Mouse (Mus musculus): Measurements from ENCODE around the gene Ankub1. TPM values are rescaled to one million over a fixed set of nuclear protein-coding genes. Genes with fewer than 3 reads are reported as not detected.
A peak's percentile ranks its signal among the peaks of the same experiment; 100 is the strongest.

Gene Ankub1
- polyA plus RNA-seq, 2 experiments: not detected

DNA sequence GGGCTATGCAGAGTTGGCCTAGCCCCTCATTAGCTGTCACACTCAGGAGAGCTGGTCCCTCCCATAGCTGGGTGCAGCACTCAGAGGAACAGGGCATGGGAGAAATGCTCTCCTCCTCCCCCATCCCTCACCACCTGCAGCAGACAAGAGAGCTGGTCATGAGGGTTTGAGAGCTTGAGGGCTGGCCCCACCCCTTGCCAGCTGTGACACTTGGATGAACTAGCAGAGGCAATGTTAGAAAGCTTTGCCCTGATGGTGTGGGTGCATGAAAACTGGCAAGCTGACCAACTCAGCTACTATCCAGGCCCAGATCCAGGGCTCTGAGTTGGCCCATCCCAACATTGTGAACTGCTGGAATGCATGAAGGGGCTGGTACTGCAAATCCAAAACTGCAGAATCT is 14.8 kb downstream of the Ankub1 start:
- Histone ChIP-seq H3K9ac (ENCODE audit: low read depth, low read length, severe bottlenecking) (no peak overlapping the region), H3K27ac (replicated peaks; ENCODE audit: low read depth, low read length) (no peak overlapping the region), H3K4me2 (replicated peaks; ENCODE audit: low read depth, low read length, severe bottlenecking) (no peak overlapping the region), H3K27me3 (ENCODE audit: control insufficient read depth, insufficient read depth, low read length) (no peaks in the 10 kb centered on the region), H3K4me1 (ENCODE audit: control insufficient read depth, insufficient read depth, low read length) (no peaks in the 10 kb centered on the region), H3K36me3 (ENCODE audit: control insufficient read depth, insufficient read depth, low read length) (no peaks in the 10 kb centered on the region), H3K4me3 (replicated peaks; ENCODE audit: low read length) (no peak overlapping the region), H3K9me3 (ENCODE audit: control insufficient read depth, low read length) (no peaks in the 10 kb centered on the region)
- no peak for TF ChIP-seq POLR2A (IDR thresholded peaks at IDR 0.05; ENCODE audit: borderline replicate concordance, extremely low read depth, insufficient read depth, insufficient read length)
- DNase-seq (ENCODE audit: low spot score) (no peak), ATAC-seq (ENCODE audit: low FRiP score, low read depth) (no peak)

DNA sequence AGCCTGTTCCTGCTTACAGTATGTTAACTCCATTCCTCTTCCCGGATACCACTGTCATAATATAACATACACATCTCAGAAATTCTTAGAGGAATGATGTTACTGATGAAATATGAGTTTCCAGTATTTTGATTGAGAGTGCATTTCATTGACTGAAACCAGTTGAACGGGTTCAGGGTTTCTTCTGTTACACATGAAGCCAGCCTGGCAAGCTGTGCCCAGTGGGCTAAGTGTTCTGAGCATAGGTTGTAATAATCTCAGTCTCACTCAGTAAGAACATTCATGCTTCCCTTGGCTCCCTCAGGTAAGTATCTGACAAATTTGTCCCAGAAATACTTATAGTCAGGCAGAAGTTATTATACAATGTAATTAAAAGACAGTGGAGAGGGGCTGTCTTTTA is 18.5 kb downstream of the Ankub1 start:
- Histone ChIP-seq H3K9ac (ENCODE audit: low read depth, low read length, severe bottlenecking) (no peak overlapping the region), H3K4me1 (ENCODE audit: control insufficient read depth, insufficient read depth, low read length) (no peaks in the 10 kb centered on the region), H3K36me3 (ENCODE audit: control insufficient read depth, insufficient read depth, low read length) (no peaks in the 10 kb centered on the region), H3K4me3 (replicated peaks; ENCODE audit: low read length) (no peak overlapping the region), H3K9me3 (ENCODE audit: control insufficient read depth, low read length) (no peaks in the 10 kb centered on the region), H3K27ac (replicated peaks; ENCODE audit: low read depth, low read length) (no peak overlapping the region), H3K4me2 (replicated peaks; ENCODE audit: low read depth, low read length, severe bottlenecking) (no peak overlapping the region), H3K27me3 (ENCODE audit: control insufficient read depth, insufficient read depth, low read length) (no peaks in the 10 kb centered on the region)
- DNase-seq (ENCODE audit: low spot score) (no peak), ATAC-seq (ENCODE audit: low FRiP score, low read depth) (no peak)
- no peak for TF ChIP-seq POLR2A (IDR thresholded peaks at IDR 0.05; ENCODE audit: borderline replicate concordance, extremely low read depth, insufficient read depth, insufficient read length)
- 79% methylated on average over 2 of the region's 2 CpGs for WGBS

DNA sequence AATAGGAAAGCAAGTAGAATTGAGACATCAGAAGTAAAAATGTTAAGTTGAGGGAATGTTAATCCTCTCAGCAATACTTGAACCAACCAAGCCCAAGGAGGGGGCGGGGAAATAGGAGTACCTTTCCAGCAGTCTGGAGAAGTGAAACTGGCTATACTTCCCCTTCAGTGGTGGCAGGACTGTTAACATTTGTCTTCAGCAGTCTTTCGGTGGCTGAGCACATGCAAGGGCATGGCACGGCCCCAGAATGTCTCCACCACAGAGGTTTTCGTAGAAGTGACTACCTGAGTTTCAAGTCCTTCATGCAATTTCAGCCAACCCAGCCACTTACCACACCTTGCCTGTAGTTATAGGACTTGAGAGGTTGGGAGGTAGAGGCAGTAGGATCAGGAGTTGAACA is 19.0 kb downstream of the Ankub1 start:
- WGBS: 90% methylated on average over 4 of the region's 4 CpGs
- no peaks in the 10 kb centered on the region for H3K36me3 ChIP-seq (ENCODE audit: control insufficient read depth, insufficient read depth, low read length)
- no peaks in the 10 kb centered on the region for H3K27me3 ChIP-seq (ENCODE audit: control insufficient read depth, insufficient read depth, low read length)
- no peak for TF ChIP-seq POLR2A (IDR thresholded peaks at IDR 0.05; ENCODE audit: borderline replicate concordance, extremely low read depth, insufficient read depth, insufficient read length)
- H3K9ac ChIP-seq (ENCODE audit: low read depth, low read length, severe bottlenecking): no peak overlapping the region
- H3K4me3 ChIP-seq (replicated peaks; ENCODE audit: low read length): no peak overlapping the region
- no peak for ATAC-seq (ENCODE audit: low FRiP score, low read depth)
- no peaks in the 10 kb centered on the region for H3K4me1 ChIP-seq (ENCODE audit: control insufficient read depth, insufficient read depth, low read length)
- no peak overlapping the region for H3K27ac ChIP-seq (replicated peaks; ENCODE audit: low read depth, low read length)
- DNase-seq (ENCODE audit: low spot score): no peak
- no peaks in the 10 kb centered on the region for H3K9me3 ChIP-seq (ENCODE audit: control insufficient read depth, low read length)
- no peak overlapping the region for H3K4me2 ChIP-seq (replicated peaks; ENCODE audit: low read depth, low read length, severe bottlenecking)

DNA sequence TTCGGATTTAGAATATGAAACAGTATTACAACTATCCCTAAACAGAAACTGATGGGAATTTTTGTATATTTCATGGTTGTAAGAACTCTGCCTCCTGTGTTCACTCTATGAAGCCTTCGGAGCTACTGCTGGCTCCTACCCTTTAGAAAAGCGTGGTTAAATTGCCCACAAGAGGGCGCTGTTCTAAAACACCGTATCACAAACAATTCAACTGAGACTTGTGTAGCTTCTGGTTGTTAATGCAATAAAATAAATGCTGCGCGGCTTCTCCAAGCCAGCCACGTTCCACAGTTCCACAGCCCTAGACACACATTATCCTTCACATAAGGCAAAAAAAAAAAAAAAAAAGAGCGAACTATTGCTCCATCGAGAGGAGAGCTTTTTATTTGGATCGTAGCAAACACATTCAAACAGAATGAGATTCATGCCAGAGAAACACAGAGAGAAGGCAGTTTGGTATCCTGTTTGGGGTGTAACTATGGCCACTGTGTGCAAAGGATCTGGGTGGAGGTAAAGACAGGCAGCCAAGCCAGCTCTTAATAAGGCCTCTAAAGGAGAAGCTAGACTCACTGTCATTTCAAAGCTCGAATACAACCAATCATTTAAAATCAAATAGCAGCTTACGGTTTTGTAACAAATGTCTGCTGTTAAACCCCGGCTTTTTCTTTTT is 25.4 kb downstream of the Ankub1 start:
- WGBS: 26% methylated on average over 14 of the region's 14 CpGs
- peak; percentile 87 for DNase-seq (ENCODE audit: low spot score)
- Histone ChIP-seq H3K4me3 (replicated peaks; ENCODE audit: low read length) (peak overlapping the region; percentile 7; the same call in 1 of the 2 replicates), H3K36me3 (ENCODE audit: control insufficient read depth, insufficient read depth, low read length) (no peaks in the 10 kb centered on the region), H3K27ac (replicated peaks; ENCODE audit: low read depth, low read length) (no peak overlapping the region), H3K4me2 (replicated peaks; ENCODE audit: low read depth, low read length, severe bottlenecking) (peak overlapping the region; percentile 37), H3K27me3 (ENCODE audit: control insufficient read depth, insufficient read depth, low read length) (no peaks in the 10 kb centered on the region), H3K9ac (ENCODE audit: low read depth, low read length, severe bottlenecking) (no peak overlapping the region), H3K9me3 (ENCODE audit: control insufficient read depth, low read length) (no peaks in the 10 kb centered on the region), H3K4me1 (ENCODE audit: control insufficient read depth, insufficient read depth, low read length) (no peaks in the 10 kb centered on the region)
- no peak for TF ChIP-seq POLR2A (IDR thresholded peaks at IDR 0.05; ENCODE audit: borderline replicate concordance, extremely low read depth, insufficient read depth, insufficient read length)
- ATAC-seq (ENCODE audit: low FRiP score, low read depth): peak; percentile 70

DNA sequence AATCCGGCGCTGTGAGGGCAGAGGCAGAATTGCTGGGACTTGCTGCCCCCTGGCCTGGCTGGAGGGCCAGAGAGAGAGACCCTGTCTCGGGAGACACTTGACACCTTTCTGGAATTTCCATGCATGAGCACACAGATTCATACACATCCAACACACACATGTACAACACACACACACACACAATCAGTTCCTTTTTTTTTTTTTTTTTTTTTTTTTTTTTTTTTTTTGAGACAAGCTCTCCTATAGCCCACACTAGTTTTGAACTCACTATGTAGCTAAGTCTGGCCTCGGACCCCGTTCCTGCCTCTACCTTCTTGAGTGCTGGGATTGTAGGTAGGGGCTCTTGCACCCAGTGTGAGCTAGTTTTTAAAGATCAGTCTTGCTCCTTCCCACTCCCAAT is 26.7 kb downstream of the Ankub1 start:
- whole genome bisulfite sequencing: 83% methylated on average over 5 of the region's 5 CpGs
- no peak overlapping the region for H3K9ac ChIP-seq (ENCODE audit: low read depth, low read length, severe bottlenecking)
- H3K4me1 ChIP-seq (ENCODE audit: control insufficient read depth, insufficient read depth, low read length): no peaks in the 10 kb centered on the region
- no peaks in the 10 kb centered on the region for H3K27me3 ChIP-seq (ENCODE audit: control insufficient read depth, insufficient read depth, low read length)
- no peak overlapping the region for H3K4me2 ChIP-seq (replicated peaks; ENCODE audit: low read depth, low read length, severe bottlenecking)
- no peaks in the 10 kb centered on the region for H3K36me3 ChIP-seq (ENCODE audit: control insufficient read depth, insufficient read depth, low read length)
- TF ChIP-seq POLR2A (IDR thresholded peaks at IDR 0.05; ENCODE audit: borderline replicate concordance, extremely low read depth, insufficient read depth, insufficient read length): no peak
- H3K27ac ChIP-seq (replicated peaks; ENCODE audit: low read depth, low read length): no peak overlapping the region
- H3K9me3 ChIP-seq (ENCODE audit: control insufficient read depth, low read length): no peaks in the 10 kb centered on the region
- H3K4me3 ChIP-seq (replicated peaks; ENCODE audit: low read length): no peak overlapping the region
- ATAC-seq (ENCODE audit: low FRiP score, low read depth) (no peak), DNase-seq (ENCODE audit: low spot score) (no peak)

Data from limb, embryonic 14.5 days (tissue).